Mouse (Mus musculus) intestine, postnatal 0 days (tissue): ENCODE data around the gene Cadps. TPM values are rescaled to one million over a fixed set of nuclear protein-coding genes. Genes with fewer than 3 reads are reported as not detected.
A peak's percentile ranks its signal among the peaks of the same experiment; 100 is the strongest.

ENCODE experiments used
- ATAC-seq: fragments of 200-750 bp; cut with Nextera tagmentation; 2 replicates; pipeline ENCODE4 v1.8.0; 2017; ENCODE audit warnings: mild to moderate bottlenecking, moderate TSS enrichment, moderate library complexity
- H3K27ac ChIP-seq: fragments of 300-500 bp; sonication (generic); 2 replicates; pipeline ENCODE4 v1.5.1; 2014; ENCODE audit warnings: mild to moderate bottlenecking, low read depth, low read length, moderate library complexity
- H3K27me3 ChIP-seq: fragments of 300-500 bp; sonication (generic); replicated peaks from 2 replicates; pipeline ENCODE4 v1.6.1; 2014; ENCODE audit warnings: low read length, mixed read lengths; ENCODE audit not compliant: control insufficient read depth, insufficient read depth
- H3K36me3 ChIP-seq: fragments of 300-500 bp; sonication (generic); 2 replicates; pipeline ENCODE4 v1.6.1; 2014; ENCODE audit warnings: mild to moderate bottlenecking, moderate library complexity; ENCODE audit not compliant: control insufficient read depth, insufficient read depth
- H3K4me1 ChIP-seq: fragments of 300-500 bp; sonication (generic); replicated peaks from 2 replicates; pipeline ENCODE4 v1.6.1; 2014; ENCODE audit warnings: antibody characterized with exemption, low read length, mixed read lengths; ENCODE audit not compliant: control insufficient read depth, insufficient read depth
- H3K4me2 ChIP-seq: fragments of 300-500 bp; sonication (generic); replicated peaks from 2 replicates; pipeline ENCODE4 v1.6.1; 2014; ENCODE audit warnings: low read depth, mild to moderate bottlenecking, moderate library complexity
- H3K4me3 ChIP-seq: fragments of 300-500 bp; sonication (generic); 2 replicates; pipeline ENCODE4 v1.5.1; 2014; ENCODE audit warnings: low read depth, low read length
- H3K9ac ChIP-seq: fragments of 300-500 bp; sonication (generic); 2 replicates; pipeline ENCODE4 v1.6.1; 2014; ENCODE audit warnings: mild to moderate bottlenecking, low read depth, low read length
- H3K9me3 ChIP-seq: fragments of 300-500 bp; sonication (generic); 2 replicates; pipeline ENCODE4 v1.6.1; 2016; ENCODE audit warnings: mixed run types; ENCODE audit not compliant: control insufficient read depth
- CTCF ChIP-seq: sonication (generic); IDR thresholded peaks from 2 replicates; pipeline ENCODE4 v1.5.1; 2016; ENCODE audit warnings: low read depth, mild to moderate bottlenecking, control low read depth, antibody characterized with exemption, moderate library complexity
- WGBS: fragments of 180-500 bp; shearing (Covaris S2); extraction: QIAGEN DNeasy Blood & Tissue Kit; methylation state at CpG from one replicate; pipeline ENCODE4 v1.1.7; 2014; 5-methylcytosine and 5-hydroxymethylcytosine counted together
- polyA plus RNA-seq: library from polyadenylated mRNA; unstranded; fragments of >200 nt; fragmentation: Nextera tagmentation; extraction: Ambion mirVana; gene quantifications from 2 replicates; pipeline ENCODE4 v1.2.1, GENCODE M21; 2015

Gene Cadps
- polyA plus RNA-seq, 1 experiment from 2014 or later = 0.96 TPM

GRCm38 (mm10) chr14:12777990-12778389 is 44.9 kb downstream of the Cadps start:
- no peaks in the 10 kb centered on the region for H3K4me1 ChIP-seq
- H3K9ac ChIP-seq = no peak overlapping the region
- WGBS = 76% methylated on average over 4 of the region's 4 CpGs
- H3K4me3 ChIP-seq = no peak overlapping the region
- no peaks in the 10 kb centered on the region for H3K27me3 ChIP-seq
- ATAC-seq = no peak
- H3K9me3 ChIP-seq = no peaks in the 10 kb centered on the region
- H3K27ac ChIP-seq = no peak overlapping the region
- no peaks in the 10 kb centered on the region for H3K36me3 ChIP-seq
- H3K4me2 ChIP-seq = no peak overlapping the region
- TF ChIP-seq CTCF = no peak

- no peaks in the 10 kb centered on the region for H3K9me3 ChIP-seq
- no peak for ATAC-seq
- H3K9ac ChIP-seq = no peak overlapping the region
- no peak overlapping the region for H3K27ac ChIP-seq
- no peaks in the 10 kb centered on the region for H3K27me3 ChIP-seq
- TF ChIP-seq CTCF = no peak
- no peaks in the 10 kb centered on the region for H3K36me3 ChIP-seq
- WGBS = 59% methylated on average over 1 of the region's 1 CpGs
- no peak overlapping the region for H3K4me3 ChIP-seq
- H3K4me2 ChIP-seq = no peak overlapping the region
- H3K4me1 ChIP-seq = no peaks in the 10 kb centered on the region
Observed at GRCm38 (mm10) chr14:12768870-12769269, 54.0 kb downstream of the Cadps start.

- Histone ChIP-seq H3K27ac (no peak overlapping the region), H3K4me3 (no peak overlapping the region), H3K4me2 (no peak overlapping the region), H3K36me3 (no peaks in the 10 kb centered on the region), H3K9me3 (no peaks in the 10 kb centered on the region), H3K9ac (no peak overlapping the region), H3K4me1 (no peaks in the 10 kb centered on the region), H3K27me3 (no peaks in the 10 kb centered on the region)
- WGBS = 91% methylated on average over 4 of the region's 4 CpGs
- ATAC-seq = no peak
- TF ChIP-seq CTCF = no peak
Observed at GRCm38 (mm10) chr14:12753237-12753636, 69.6 kb downstream of the Cadps start.

- H3K27me3 ChIP-seq = no peaks in the 10 kb centered on the region
- no peaks in the 10 kb centered on the region for H3K9me3 ChIP-seq
- 59% methylated on average over 1 of the region's 1 CpGs for WGBS
- H3K4me2 ChIP-seq = no peak overlapping the region
- no peak for TF ChIP-seq CTCF
- no peak overlapping the region for H3K27ac ChIP-seq
- H3K9ac ChIP-seq = no peak overlapping the region
- no peaks in the 10 kb centered on the region for H3K4me1 ChIP-seq
- H3K4me3 ChIP-seq = no peak overlapping the region
- no peaks in the 10 kb centered on the region for H3K36me3 ChIP-seq
- no peak for ATAC-seq
Observed at GRCm38 (mm10) chr14:12751821-12752220, 71.1 kb downstream of the Cadps start.

- Histone ChIP-seq H3K9me3 (no peaks in the 10 kb centered on the region), H3K27ac (no peak overlapping the region), H3K4me2 (no peak overlapping the region), H3K27me3 (no peaks in the 10 kb centered on the region), H3K4me1 (no peaks in the 10 kb centered on the region), H3K4me3 (no peak overlapping the region), H3K36me3 (no peaks in the 10 kb centered on the region), H3K9ac (no peak overlapping the region)
- TF ChIP-seq CTCF = no peak
- ATAC-seq = peak; percentile 47; the same call in 1 of the 2 replicates
- WGBS = 53% methylated on average over 2 of the region's 2 CpGs
Observed at GRCm38 (mm10) chr14:12730979-12731378, 91.9 kb downstream of the Cadps start.

- no peaks in the 10 kb centered on the region for H3K36me3 ChIP-seq
- no peak overlapping the region for H3K27ac ChIP-seq
- no peaks in the 10 kb centered on the region for H3K4me1 ChIP-seq
- H3K9ac ChIP-seq = no peak overlapping the region
- WGBS = 45% methylated on average over 1 of the region's 1 CpGs
- H3K4me2 ChIP-seq = no peak overlapping the region
- H3K4me3 ChIP-seq = no peak overlapping the region
- no peak for ATAC-seq
- no peak for TF ChIP-seq CTCF
- H3K27me3 ChIP-seq = no peaks in the 10 kb centered on the region
- H3K9me3 ChIP-seq = no peaks in the 10 kb centered on the region
Observed at GRCm38 (mm10) chr14:12722452-12723194, 100.3 kb downstream of the Cadps start.
